1 mouse cellular context compared by ENCODE assay signal in the genomic region with DNA sequence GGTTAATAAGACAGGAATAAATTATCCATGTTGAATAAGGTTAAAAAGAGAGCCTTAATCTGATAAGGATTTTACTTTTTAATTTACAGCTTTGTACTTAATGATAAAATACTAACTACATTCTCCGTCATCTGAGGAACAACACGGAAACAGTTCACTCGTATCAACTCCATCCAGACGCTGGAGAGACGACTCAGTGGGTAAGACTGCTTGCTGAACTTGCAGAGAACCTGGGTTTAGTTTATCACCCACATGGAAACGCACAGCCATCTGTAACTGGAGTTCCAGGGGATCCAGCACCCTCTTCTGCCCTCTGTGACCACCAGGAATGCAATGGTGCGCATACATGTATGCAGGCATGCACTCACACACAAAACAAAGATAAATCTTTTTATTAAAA.
A peak's percentile ranks its signal among the peaks of the same experiment; 100 is the strongest.
TF ChIP-seq lines count a peak whose summit lies in the region.

No protein-coding gene starts in this region.

TF ChIP-seq in MEL, 35 proteins besides CTCF, POLR2A, EP300 and RAD21 (continued from another document):
- TF ChIP-seq MEF2A (IDR thresholded peaks at IDR 0.05; ENCODE audit: extremely low read depth, insufficient replicate concordance, low read depth, low read length, poor library complexity, severe bottlenecking) (no peak), ELF1 (IDR thresholded peaks at IDR 0.05; ENCODE audit: low read depth, low read length) (no peak), ZMIZ1 (IDR thresholded peaks at IDR 0.05; ENCODE audit: low read depth, low read length) (no peak), RCOR1 (IDR thresholded peaks at IDR 0.05; ENCODE audit: low read depth, low read length) (no peak), ETS1 (IDR thresholded peaks at IDR 0.05; ENCODE audit: low read depth, low read length) (peak; percentile 69), BHLHE40 (IDR thresholded peaks at IDR 0.05; ENCODE audit: borderline replicate concordance, low read depth, low read length) (no peak), KAT2A (conservative IDR thresholded peaks at IDR 0.05; ENCODE audit: low read depth, low read length) (no peak), MYC (IDR thresholded peaks at IDR 0.05; ENCODE audit: low read depth, low read length) (no peak), MAFK (IDR thresholded peaks at IDR 0.05; ENCODE audit: borderline replicate concordance, low read depth, low read length) (no peak), TBP (IDR thresholded peaks at IDR 0.05; ENCODE audit: low read depth, low read length) (no peak), CHD2 (IDR thresholded peaks at IDR 0.05; ENCODE audit: low read length) (no peak), GABPA (IDR thresholded peaks at IDR 0.05; ENCODE audit: low read depth, low read length) (no peak), GATA1 (IDR thresholded peaks at IDR 0.05; ENCODE audit: low read depth, low read length) (peak; percentile 64), MYB (IDR thresholded peaks at IDR 0.05; ENCODE audit: low read depth, low read length) (no peak), ZKSCAN1 (IDR thresholded peaks at IDR 0.05; ENCODE audit: low read depth, low read length) (no peak), ZNF384 (IDR thresholded peaks at IDR 0.05; ENCODE audit: low read depth, low read length) (no peak), NRF1 (IDR thresholded peaks at IDR 0.05; ENCODE audit: insufficient read depth, low read depth, low read length, poor library complexity, severe bottlenecking) (no peak), USF1 (IDR thresholded peaks at IDR 0.05; ENCODE audit: low read depth, low read length) (no peak), USF2 (IDR thresholded peaks at IDR 0.05; ENCODE audit: borderline replicate concordance in 1 of 2, insufficient read depth in 1 of 2, low read depth in 1 of 2, low read length in 2 of 2) (no peak), POLR2AphosphoS5 (IDR thresholded peaks at IDR 0.05; ENCODE audit: borderline replicate concordance, low read depth, low read length) (no peak), ZC3H11A (IDR thresholded peaks at IDR 0.05; ENCODE audit: low read depth, low read length) (no peak), MXI1 (IDR thresholded peaks at IDR 0.05; ENCODE audit: low read depth, low read length) (peak; percentile 42; the same call in 1 of the 2 replicates), NELFE (IDR thresholded peaks at IDR 0.05; ENCODE audit: low read depth, low read length) (no peak), MAX (IDR thresholded peaks at IDR 0.05; ENCODE audit: low read length) (no peak)
